Comparison of ENCODE assay signal across 11 mouse cellular contexts in genomic region chr7:121392740-121392993, GRCm38 (mm10). TPM values are rescaled to one million over a fixed set of nuclear protein-coding genes. Genes with fewer than 3 reads are reported as not detected.
DNase-seq lines count a peak whose midpoint lies in the region; ATAC-seq and TF ChIP-seq lines count a peak whose summit lies in the region.
"Had no signal": no experiment of that assay in that cellular context is flagged by ENCODE, and none has a peak within 500 bp of the region (broad histone marks: within the 10 kb centered on the region; RNA-seq: fewer than 3 reads in every experiment).

No protein-coding gene starts in this region.

- ATAC-seq in heart, embryonic 12.5 days (ENCODE audit: insufficient number of reproducible peaks, low FRiP score), result no peak
- ATAC-seq in limb, embryonic 12.5 days (ENCODE audit: insufficient number of reproducible peaks, insufficient read depth, low FRiP score, low TSS enrichment, low read depth), result no peak
- ATAC-seq in CD4-positive, CD25-positive, alpha-beta regulatory T cell, adult 4 months, result no peak

- H3K27me3 ChIP-seq in heart, embryonic 12.5 days (replicated peaks), result peaks cover 72% of the 10 kb centered on the region
- peaks cover 80% of the 10 kb centered on the region for H3K27me3 ChIP-seq in E14TG2a.4 (ENCODE audit: insufficient read depth, low read length)
- H3K27me3 ChIP-seq in forebrain, embryonic 10.5 days (ENCODE audit: poor library complexity, severe bottlenecking), result peaks cover 58% of the 10 kb centered on the region
- peaks cover 76% of the 10 kb centered on the region for H3K27me3 ChIP-seq in limb, embryonic 12.5 days

- peak overlapping the region; percentile 33 for H3K4me3 ChIP-seq in heart, embryonic 12.5 days
- H3K4me3 ChIP-seq in E14TG2a.4 (replicated peaks; ENCODE audit: low read length), result peak overlapping the region; percentile 75
- peak overlapping the region; percentile 48 for H3K4me3 ChIP-seq in forebrain, embryonic 10.5 days
- H3K4me3 ChIP-seq in limb, embryonic 12.5 days (replicated peaks), result peak overlapping the region; percentile 34

- H3K27ac ChIP-seq in heart, embryonic 12.5 days (ENCODE audit: poor library complexity, severe bottlenecking), result no peak overlapping the region
- no peak overlapping the region for H3K27ac ChIP-seq in forebrain, embryonic 10.5 days
- no peak overlapping the region for H3K27ac ChIP-seq in limb, embryonic 12.5 days

- no peak for DNase-seq in heart, postnatal 4 days
- DNase-seq in forebrain, embryonic 10.5 days (ENCODE audit: extremely low spot score, low spot score), result no peak
- no peak for DNase-seq in cerebellum, postnatal 4 days (ENCODE audit: low spot score in 2 of 2)
- no peak for DNase-seq in cerebellum, adult 9-10 months
- DNase-seq: kidney, adult 11 months; lung, adult 2 months had no signal

- 0 out of 2 replicates have a peak, but pooled peaks cover 3% of the 10 kb centered on the region for H3K9me3 ChIP-seq in heart, embryonic 12.5 days (replicated peaks)
- no peaks in the 10 kb centered on the region for H3K9me3 ChIP-seq in E14TG2a.4 (ENCODE audit: low read length)
- H3K9me3 ChIP-seq in forebrain, embryonic 10.5 days, result no peaks in the 10 kb centered on the region
- no peaks in the 10 kb centered on the region for H3K9me3 ChIP-seq in limb, embryonic 12.5 days

- peaks cover 9% of the 10 kb centered on the region; the same call in 1 of the 2 replicates for H3K4me1 ChIP-seq in heart, embryonic 12.5 days (replicated peaks)
- H3K4me1 ChIP-seq in E14TG2a.4 (replicated peaks; ENCODE audit: low read depth, low read length), result peaks cover 10% of the 10 kb centered on the region
- peaks cover 18% of the 10 kb centered on the region for H3K4me1 ChIP-seq in forebrain, embryonic 10.5 days
- H3K4me1 ChIP-seq in limb, embryonic 12.5 days (replicated peaks), result peaks cover 16% of the 10 kb centered on the region

- peak overlapping the region; percentile 53 for H3K4me2 ChIP-seq in heart, embryonic 12.5 days
- peak overlapping the region; percentile 56 for H3K4me2 ChIP-seq in limb, embryonic 12.5 days

- 2% methylated on average over 28 of the region's 28 CpGs for WGBS in heart, embryonic 12.5 days
- under 1% methylated on average over 28 of the region's 28 CpGs for WGBS in forebrain, embryonic 10.5 days
- under 1% methylated on average over 28 of the region's 28 CpGs for WGBS in limb, embryonic 12.5 days

- H3K36me3 ChIP-seq in heart, embryonic 12.5 days, result no peaks in the 10 kb centered on the region
- H3K36me3 ChIP-seq in E14TG2a.4 (ENCODE audit: insufficient read depth, low read length), result no peaks in the 10 kb centered on the region
- no peaks in the 10 kb centered on the region for H3K36me3 ChIP-seq in forebrain, embryonic 10.5 days (replicated peaks)
- no peaks in the 10 kb centered on the region for H3K36me3 ChIP-seq in limb, embryonic 12.5 days

- no peak for TF ChIP-seq CTCF in E14TG2a.4 (conservative IDR thresholded peaks at IDR 0.05; ENCODE audit: low read length)

- H3K9ac ChIP-seq in heart, embryonic 12.5 days, result no peak overlapping the region
- no peak overlapping the region for H3K9ac ChIP-seq in limb, embryonic 12.5 days (replicated peaks)

RNA-seq across cellular contexts. Expression of gene Hs3st2, which starts 1.0 kb away (rescaled TPM):
- polyA plus RNA-seq in heart, embryonic 12.5 days (2016; fragmentation: Nextera tagmentation; extraction: Ambion mirVana), result 0.22 TPM in 2 replicates
- total RNA-seq in heart, postnatal 4 days (2021), result not detected
- not detected in 2 replicates for polyA plus RNA-seq in forebrain, embryonic 10.5 days (2016; fragmentation: Nextera tagmentation; extraction: Ambion mirVana)
- polyA plus RNA-seq in limb, embryonic 12.5 days (2016; fragmentation: Nextera tagmentation; extraction: Ambion mirVana), result 0.45 and 0.80 TPM in 2 replicates
- polyA plus RNA-seq in CD4-positive, CD25-positive, alpha-beta regulatory T cell, adult 4 months (2017; shearing (Covaris generic)), result not detected
- polyA plus RNA-seq: C2C12; lung, adult 2 months had no signal
